Mouse (Mus musculus) retina, embryonic 14.5 days (tissue): ENCODE measurements around the gene Ccdc146.
A peak's percentile ranks its signal among the peaks of the same experiment; 100 is the strongest.
"Not testable (repeated sequence)": the region's sequence is repeated elsewhere in the genome, so short reads cannot be mapped to it uniquely, and the experiment has no call there.

ENCODE experiments used
- DNase-seq: peaks from one replicate; pipeline ENCODE4 v3.0.0-alpha.2; 2015; ENCODE audit warnings: low spot score

Gene Ccdc146

GRCm38 (mm10) chr5:21331656-21332055 lies 92.8 kb downstream of the Ccdc146 start:
- no peak for DNase-seq

DNA sequence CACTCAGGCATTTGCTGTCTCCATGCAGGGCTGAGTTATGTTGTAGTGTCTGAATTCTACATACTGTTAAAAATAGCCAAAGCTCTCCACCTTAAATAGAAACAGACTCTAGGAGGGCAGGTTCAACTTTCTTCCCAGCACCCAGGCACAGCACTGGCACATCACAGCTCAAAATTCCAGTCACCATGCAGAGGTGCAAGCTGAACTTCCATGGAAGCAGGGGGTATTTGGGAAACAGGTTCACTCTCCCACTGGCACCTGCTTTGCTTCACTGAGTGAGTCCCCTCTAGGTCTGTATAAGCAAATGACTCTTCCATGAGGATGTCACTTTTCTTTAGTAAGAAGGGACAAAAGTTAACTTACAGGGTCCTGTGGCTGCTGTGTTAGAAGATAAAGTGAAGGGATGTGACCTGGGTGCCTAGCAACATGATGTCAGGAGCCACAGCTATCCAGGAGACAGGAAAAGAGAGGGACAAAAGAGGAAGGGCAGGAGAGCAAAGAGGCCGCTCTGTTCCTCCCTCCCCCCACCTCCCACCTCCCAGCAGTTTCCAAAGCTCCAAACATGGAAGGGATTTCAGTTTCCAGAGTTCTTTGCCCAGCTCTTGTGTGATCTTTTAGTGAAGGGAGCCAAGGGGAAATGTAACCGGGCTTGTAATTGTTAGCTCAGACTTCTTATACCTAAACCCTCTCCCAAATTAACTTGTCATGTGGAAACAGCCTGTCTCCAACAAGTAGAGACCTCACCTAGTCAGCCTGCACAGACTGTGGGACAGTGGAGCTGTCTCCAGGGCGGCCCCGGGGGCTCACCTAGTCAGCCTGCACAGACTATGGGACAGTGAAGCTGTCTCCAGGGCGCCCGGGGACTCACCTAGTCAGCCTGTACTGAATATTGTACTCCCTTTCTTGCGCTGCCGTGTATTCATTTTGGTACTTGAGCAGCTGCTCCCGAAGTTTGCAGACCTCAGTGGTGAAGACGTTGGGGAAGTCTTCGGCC lies 94.5 kb downstream of the Ccdc146 start:
- DNase-seq: no peak

DNA sequence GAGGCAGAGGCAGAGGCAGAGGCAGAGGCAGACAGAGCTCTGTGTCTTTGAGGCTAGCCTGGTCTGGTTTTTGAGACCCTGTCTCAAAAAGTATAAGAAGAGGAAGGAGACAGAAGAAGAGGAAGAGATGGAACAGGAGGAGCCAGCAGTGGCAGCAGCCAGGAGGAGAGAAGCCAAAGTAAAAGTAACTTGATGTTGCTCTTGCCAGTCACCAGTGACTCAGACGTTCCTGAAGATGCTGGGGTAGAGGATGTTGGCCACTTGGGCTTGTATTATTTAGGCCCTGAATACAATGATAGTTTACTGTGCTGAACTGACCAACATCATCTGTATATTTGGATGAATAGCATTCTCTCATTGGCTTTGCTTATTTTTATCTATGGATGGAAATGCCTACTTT lies 95.9 kb downstream of the Ccdc146 start:
- DNase-seq: no peak

DNA sequence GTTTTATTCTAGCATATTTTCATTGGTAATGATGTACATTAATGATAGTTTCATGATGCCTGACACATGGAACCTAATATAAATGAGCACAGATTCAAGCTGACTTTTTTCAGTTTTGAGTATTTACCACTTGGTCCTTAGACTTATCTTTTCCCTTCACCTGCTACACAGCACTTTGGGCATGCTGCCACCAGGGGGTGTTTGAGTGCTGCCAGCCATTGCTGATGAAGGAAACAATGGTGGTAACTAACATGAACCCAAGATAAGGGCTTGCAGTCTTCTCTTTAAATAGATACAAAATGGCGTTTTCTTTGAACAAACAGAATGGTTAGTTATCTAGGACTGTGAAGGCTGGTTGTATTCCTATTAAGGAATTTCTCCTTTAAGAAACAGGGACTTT lies 98.0 kb downstream of the Ccdc146 start:
- peak; percentile 79 for DNase-seq

- DNase-seq: no peak
Observed at GRCm38 (mm10) chr5:21320138-21320537, 104.3 kb downstream of the Ccdc146 start.

DNA sequence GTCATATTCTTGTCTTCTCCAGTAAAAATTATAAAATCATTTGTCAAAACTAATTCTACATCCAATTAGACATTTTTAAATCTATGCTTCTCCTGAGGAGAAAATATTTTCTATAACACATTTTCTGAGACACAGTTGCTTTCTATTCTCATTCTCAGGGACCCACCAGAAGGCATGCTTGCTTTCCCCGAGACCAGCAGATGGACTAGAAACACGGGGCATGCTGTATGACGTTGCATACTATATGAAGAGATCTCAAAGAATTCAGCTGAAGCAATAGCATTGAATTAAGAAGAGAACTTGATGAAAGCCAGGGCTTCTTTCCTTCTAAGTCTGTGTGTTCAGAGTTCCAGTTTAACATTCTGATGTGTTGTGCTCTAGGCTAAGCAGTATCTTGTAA lies 109.8 kb downstream of the Ccdc146 start:
- no peak for DNase-seq

DNA sequence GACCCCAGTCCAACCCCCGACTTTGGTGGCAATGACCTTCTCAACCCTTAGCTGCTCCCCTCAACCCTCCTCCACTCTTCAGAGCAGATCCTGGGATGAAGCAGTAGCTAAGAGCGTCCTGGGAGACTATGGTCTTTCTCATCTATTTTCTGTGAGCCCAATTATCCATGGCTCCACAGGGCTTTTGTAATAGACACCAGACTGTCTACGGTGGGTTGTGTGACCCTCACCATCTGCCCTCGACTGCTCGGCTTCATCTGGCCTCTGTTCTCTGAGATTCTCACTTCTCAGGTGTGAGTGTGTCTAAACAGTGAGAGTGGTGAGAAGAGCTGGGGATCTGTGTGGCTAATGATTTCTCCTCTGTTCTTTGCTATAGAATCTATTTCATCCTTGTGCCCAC lies 117.3 kb downstream of the Ccdc146 start:
- DNase-seq: no peak

- DNase-seq: no peak
Observed at GRCm38 (mm10) chr5:21301011-21301410, 123.5 kb downstream of the Ccdc146 start.

- DNase-seq: no peak
Observed at GRCm38 (mm10) chr5:21300058-21300457, 124.4 kb downstream of the Ccdc146 start.

DNA sequence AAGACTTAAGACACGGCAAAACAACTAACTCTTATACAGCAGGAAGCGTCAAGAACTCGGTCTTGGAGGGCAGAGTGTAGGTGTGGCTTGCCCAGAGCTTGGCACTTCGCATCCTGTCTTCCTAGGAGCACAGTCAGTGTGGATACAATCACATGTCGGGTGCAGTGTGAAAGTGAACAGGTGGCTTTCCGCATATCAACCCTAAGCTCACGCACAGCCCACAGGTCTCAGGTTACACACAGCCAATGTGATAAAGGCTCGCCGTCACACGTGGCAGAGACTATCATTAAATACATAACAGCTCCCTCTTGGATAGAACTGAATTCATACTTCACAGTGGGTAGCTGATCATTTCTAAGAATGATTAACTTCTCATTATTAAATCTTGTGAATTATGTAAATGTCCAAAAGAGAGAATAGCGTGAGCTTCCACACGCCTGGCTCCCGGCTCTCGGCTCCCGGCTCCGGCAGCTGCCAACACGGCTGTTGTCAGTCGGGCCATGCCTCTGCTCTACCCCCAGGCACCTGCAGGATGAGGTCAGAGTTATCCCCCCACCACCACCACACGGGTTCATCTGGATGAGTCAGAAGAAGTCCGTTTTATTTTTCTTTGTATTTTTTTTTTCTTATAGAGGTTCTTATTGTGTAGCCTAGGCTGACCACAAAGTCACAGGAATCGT lies 125.3 kb downstream of the Ccdc146 start:
- DNase-seq: no peak

DNA sequence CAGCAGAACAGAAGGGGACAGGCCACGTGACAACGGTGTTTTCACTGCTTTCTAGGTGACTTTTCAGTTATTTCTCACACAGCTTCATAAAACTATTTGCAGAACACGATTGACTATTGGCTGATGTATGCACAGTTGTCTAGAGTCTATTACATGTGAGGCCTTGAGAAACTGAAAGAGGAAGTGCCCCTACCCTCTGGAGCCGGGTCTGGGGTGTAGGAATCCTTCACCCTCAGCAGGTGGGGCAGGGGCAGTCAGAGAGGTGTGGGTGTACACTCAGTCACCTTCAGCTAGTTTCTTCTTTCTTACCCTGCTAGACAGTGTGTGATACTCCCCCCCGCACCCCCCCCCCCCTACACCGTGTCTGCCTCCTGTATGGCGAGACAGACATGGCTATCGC lies 128.8 kb downstream of the Ccdc146 start:
- no peak for DNase-seq

DNA sequence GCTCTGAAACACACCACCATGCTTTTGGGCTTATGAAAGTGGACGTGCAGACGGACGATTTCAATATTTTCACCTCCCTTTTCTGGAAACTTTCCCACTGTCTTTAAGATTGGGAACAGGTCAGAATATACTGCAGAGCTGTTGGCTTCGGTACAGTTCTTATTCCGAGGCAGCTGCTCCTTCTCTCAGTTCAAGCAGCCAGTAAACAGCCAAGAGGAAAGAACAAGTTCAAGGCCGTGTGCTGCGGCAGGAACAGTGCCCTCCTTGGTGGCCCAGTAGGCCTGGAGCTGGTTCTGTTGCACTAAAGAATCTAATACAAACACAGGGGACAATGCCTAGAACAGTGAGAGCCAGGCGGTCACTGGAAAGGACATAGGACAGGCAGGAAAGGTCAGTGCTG lies 133.9 kb downstream of the Ccdc146 start:
- DNase-seq: no peak

DNA sequence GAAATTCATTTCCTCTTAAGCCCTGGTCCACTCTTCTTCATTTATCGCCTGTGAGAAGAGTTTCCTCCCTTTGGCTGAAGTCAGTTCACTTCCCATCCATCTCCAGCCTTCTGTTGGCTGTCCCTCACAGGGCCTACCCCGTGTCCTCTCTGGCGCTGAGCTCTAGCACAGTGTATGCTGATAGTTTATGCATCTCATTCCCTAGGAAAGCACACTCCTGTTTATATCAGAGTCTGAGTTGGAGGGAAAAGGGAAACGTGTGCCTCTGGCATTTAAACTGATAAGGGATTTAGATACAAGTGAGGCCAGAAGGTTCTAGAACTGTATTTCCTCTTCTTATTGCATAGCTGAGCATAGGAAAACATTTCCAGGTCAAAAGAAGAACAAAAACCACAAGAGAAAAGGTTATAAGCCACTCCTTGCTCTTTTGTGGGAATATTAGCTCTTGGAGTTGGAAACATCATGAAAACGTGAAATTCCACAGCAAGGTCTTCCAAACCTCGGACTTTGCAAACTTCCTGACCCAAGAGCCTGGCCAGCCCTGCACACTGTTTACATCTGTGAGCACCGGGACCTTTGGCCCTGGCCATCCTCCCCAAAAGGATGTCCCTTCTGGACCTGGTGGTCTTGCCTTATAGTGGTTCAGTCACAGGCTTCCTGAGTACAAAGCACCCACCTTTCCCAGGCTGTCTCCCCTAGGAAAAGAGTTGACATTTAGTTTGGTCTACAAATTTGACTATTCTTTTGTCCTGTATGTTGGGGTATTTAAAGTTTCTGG lies 135.6 kb downstream of the Ccdc146 start:
- DNase-seq: no peak

- no peak for DNase-seq
Observed at GRCm38 (mm10) chr5:21283356-21284062, 141.0 kb downstream of the Ccdc146 start.

- not testable (repeated sequence) for DNase-seq
Observed at GRCm38 (mm10) chr5:21277685-21278084, 146.8 kb downstream of the Ccdc146 start.

- DNase-seq: peak; percentile 59
Observed at GRCm38 (mm10) chr5:21271386-21272354, 152.8 kb downstream of the Ccdc146 start.

- DNase-seq: no peak
Observed at GRCm38 (mm10) chr5:21270756-21271155, 153.7 kb downstream of the Ccdc146 start.

DNA sequence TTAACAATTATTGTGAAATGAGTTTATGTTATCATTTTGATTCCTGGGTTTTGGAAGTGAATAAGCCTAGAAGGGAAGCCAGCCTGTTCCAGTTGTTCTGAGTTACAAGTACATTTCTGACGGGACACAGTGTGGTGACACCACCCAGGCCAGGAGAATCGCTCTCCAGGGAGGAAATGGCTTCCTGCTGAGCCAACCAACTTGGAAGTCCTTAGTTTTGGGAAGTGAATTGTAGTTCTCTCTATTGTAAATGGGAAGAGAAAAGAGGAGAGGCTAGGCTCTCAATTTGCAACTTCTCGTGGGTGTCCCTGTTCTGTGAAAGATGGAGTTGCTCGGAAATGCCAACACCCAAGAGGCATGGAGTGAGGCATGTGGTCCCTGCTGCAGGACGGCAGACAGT lies 155.0 kb downstream of the Ccdc146 start:
- DNase-seq: no peak

DNA sequence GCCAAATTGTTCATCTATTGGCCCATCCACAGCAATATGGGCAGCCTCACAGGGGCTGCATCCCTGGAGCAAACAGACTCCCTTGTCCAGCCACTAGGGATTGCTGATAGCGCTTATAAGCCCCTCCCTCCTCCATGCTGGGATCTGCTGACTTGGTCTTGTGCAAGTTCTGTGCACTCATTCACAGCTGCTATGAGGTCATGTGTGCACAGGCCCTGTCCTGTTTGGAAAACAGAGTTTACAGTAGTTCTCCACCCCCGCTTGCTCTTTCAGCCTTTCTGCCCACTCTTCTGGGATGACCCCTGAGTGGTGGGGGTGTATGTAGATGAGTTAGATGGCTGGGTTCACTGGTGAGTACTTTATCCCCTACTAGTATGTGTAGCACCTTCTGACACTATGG lies 157.4 kb downstream of the Ccdc146 start:
- no peak for DNase-seq

GRCm38 (mm10) chr5:21265049-21265448 lies 159.4 kb downstream of the Ccdc146 start:
- peak; percentile 96 for DNase-seq
